Mouse (Mus musculus) stomach, embryonic 14.5 days (tissue): ENCODE data around the gene Prdx1. TPM values are rescaled to one million over a fixed set of nuclear protein-coding genes. Genes with fewer than 3 reads are reported as not detected.
"Not testable (repeated sequence)": the region's sequence is repeated elsewhere in the genome, so short reads cannot be mapped to it uniquely, and the experiment has no call there.

Experiments used
- ATAC-seq: fragments of 200-750 bp; cut with Nextera tagmentation; 2 replicates; pipeline ENCODE4 v1.8.0; 2017; ENCODE audit warnings: low read depth, moderate TSS enrichment; ENCODE audit not compliant: insufficient number of reproducible peaks, insufficient read depth, low FRiP score
- H3K27ac ChIP-seq: fragments of 300-500 bp; sonication (generic); 2 replicates; pipeline ENCODE4 v1.5.1; 2014; ENCODE audit warnings: mild to moderate bottlenecking, low read length, moderate library complexity, mixed read lengths
- H3K27me3 ChIP-seq: fragments of 300-500 bp; sonication (generic); 2 replicates; pipeline ENCODE4 v1.6.1; 2014; ENCODE audit warnings: low read length, control low read depth, mixed read lengths; ENCODE audit not compliant: control insufficient read depth, insufficient read depth
- H3K36me3 ChIP-seq: fragments of 300-500 bp; sonication (generic); 2 replicates; pipeline ENCODE4 v1.6.1; 2014; ENCODE audit warnings: mild to moderate bottlenecking, control low read depth, low read length, moderate library complexity, mixed read lengths; ENCODE audit not compliant: control insufficient read depth, insufficient read depth
- H3K4me1 ChIP-seq: fragments of 300-500 bp; sonication (generic); 2 replicates; pipeline ENCODE4 v1.6.1; 2014; ENCODE audit warnings: low read length, control low read depth, mixed read lengths; ENCODE audit not compliant: control insufficient read depth, insufficient read depth
- H3K4me2 ChIP-seq: fragments of 300-500 bp; sonication (generic); replicated peaks from 2 replicates; pipeline ENCODE4 v1.6.1; 2014; ENCODE audit warnings: low read depth, low read length, control low read depth
- H3K4me3 ChIP-seq: fragments of 300-500 bp; sonication (generic); 2 replicates; pipeline ENCODE4 v1.5.1; 2014; ENCODE audit warnings: low read depth, low read length, control low read depth
- H3K9ac ChIP-seq: fragments of 300-500 bp; sonication (generic); replicated peaks from 2 replicates; pipeline ENCODE4 v1.6.1; 2014; ENCODE audit warnings: low read depth, mild to moderate bottlenecking, control low read depth, low read length, moderate library complexity, mixed read lengths
- H3K9me3 ChIP-seq: fragments of 300-500 bp; sonication (generic); 2 replicates; pipeline ENCODE4 v1.6.1; 2016; ENCODE audit warnings: low read depth, low read length, control low read depth; ENCODE audit not compliant: control insufficient read depth
- WGBS: fragments of 180-500 bp; shearing (Covaris S2); extraction: QIAGEN DNeasy Blood & Tissue Kit; methylation state at CpG from one replicate; pipeline ENCODE4 v1.1.7; 2014; 5-methylcytosine and 5-hydroxymethylcytosine counted together
- polyA plus RNA-seq: library from polyadenylated mRNA; unstranded; fragments of >200 nt; fragmentation: Nextera tagmentation; extraction: Ambion mirVana; gene quantifications from 2 replicates; pipeline ENCODE4 v1.2.1, GENCODE M21; 2014

Prdx1 gene
- polyA plus RNA-seq, 1 experiment from 2014 or later, result 1,341 TPM

GRCm38 (mm10) chr4:116666625-116667024 is 18.7 kb upstream of the Prdx1 start:
- no peaks in the 10 kb centered on the region for H3K9me3 ChIP-seq
- H3K27ac ChIP-seq, result no peak overlapping the region
- H3K27me3 ChIP-seq, result no peaks in the 10 kb centered on the region
- no peaks in the 10 kb centered on the region for H3K36me3 ChIP-seq
- H3K4me3 ChIP-seq, result no peak overlapping the region
- H3K4me1 ChIP-seq, result no peaks in the 10 kb centered on the region
- 53% methylated on average over 4 of the region's 4 CpGs for WGBS
- ATAC-seq, result no peak
- H3K4me2 ChIP-seq, result no peak overlapping the region
- H3K9ac ChIP-seq, result no peak overlapping the region

DNA sequence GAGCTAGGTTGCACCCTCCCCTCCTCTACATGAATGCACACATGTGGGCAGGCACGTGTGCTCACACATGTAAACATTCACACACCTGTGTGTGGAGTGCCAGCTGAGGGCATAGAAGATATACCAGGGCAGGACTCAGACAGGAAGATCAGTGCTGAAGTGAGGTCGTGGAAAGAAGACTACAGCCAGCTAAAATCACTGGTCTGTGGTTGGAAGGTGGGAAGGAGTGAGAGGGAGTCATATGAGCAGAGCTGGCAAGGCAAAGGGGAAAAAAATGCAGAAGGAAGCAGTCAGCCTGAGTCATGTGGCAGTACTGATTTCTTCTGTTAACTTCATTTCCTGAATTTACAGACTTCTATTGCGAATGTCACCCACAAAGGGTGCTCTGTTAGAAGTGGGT is 17.2 kb upstream of the Prdx1 start:
- H3K4me2 ChIP-seq, result no peak overlapping the region
- no peak for ATAC-seq
- H3K4me3 ChIP-seq, result no peak overlapping the region
- no peaks in the 10 kb centered on the region for H3K9me3 ChIP-seq
- no peaks in the 10 kb centered on the region for H3K27me3 ChIP-seq
- WGBS, result 50% methylated on average over 3 of the region's 3 CpGs
- H3K27ac ChIP-seq, result no peak overlapping the region
- H3K4me1 ChIP-seq, result peaks cover 5% of the 10 kb centered on the region; the same call in 1 of the 2 replicates
- no peak overlapping the region for H3K9ac ChIP-seq
- H3K36me3 ChIP-seq, result no peaks in the 10 kb centered on the region

DNA sequence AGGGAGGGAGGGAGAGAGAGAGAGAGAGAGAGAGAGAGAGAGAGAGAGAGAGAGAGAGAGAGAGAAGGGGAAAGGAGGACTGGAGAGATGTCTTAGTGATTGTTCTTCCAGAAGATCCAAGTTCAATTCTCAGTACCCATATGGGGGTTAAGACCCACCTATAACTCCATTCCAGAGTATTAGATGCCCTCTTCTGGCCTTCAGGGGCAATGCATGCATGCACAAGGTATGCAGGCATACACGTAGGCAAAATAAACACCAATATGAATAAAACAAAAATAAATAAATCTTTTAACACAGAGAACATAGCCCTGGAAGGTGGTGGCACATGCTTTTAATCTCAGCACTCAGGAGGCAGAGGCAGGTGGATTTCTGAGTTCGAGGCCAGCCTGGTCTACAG is 16.1 kb upstream of the Prdx1 start:
- no peak overlapping the region for H3K4me2 ChIP-seq
- no peaks in the 10 kb centered on the region for H3K27me3 ChIP-seq
- no peak overlapping the region for H3K4me3 ChIP-seq
- no peak for ATAC-seq
- WGBS, result 57% methylated on average over 2 of the region's 2 CpGs
- no peak overlapping the region for H3K9ac ChIP-seq
- H3K36me3 ChIP-seq, result no peaks in the 10 kb centered on the region
- H3K27ac ChIP-seq, result no peak overlapping the region
- peaks cover 8% of the 10 kb centered on the region; the same call in 1 of the 2 replicates for H3K4me1 ChIP-seq
- H3K9me3 ChIP-seq, result no peaks in the 10 kb centered on the region

DNA sequence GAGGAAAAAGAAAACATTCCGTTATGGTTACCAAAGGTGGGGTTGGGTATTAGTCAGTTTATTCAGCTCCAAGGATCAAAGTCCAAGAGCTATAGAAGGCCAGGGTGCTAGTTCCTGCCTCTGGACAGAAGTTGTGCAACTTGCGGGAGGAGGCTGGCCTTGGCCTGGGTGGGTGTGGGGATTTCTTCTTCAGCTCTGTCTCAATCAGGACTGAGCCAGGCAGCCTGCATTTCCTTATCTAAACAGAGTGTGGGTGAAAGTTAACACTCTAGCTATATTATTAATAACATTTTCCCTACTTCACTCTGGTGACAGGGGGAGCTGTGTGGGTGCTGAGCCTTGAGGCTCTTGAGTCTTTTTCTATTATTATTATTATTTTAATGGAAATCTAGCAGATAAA is 12.6 kb upstream of the Prdx1 start:
- WGBS, result 29% methylated on average over 2 of the region's 2 CpGs
- Histone ChIP-seq H3K4me2 (no peak overlapping the region), H3K36me3 (no peaks in the 10 kb centered on the region), H3K27me3 (no peaks in the 10 kb centered on the region), H3K4me1 (peaks cover 8% of the 10 kb centered on the region; the same call in 1 of the 2 replicates), H3K9me3 (no peaks in the 10 kb centered on the region), H3K27ac (peak overlapping the region; percentile 58; the same call in 1 of the 2 replicates), H3K9ac (no peak overlapping the region), H3K4me3 (no peak overlapping the region)
- peak; percentile 97 for ATAC-seq

DNA sequence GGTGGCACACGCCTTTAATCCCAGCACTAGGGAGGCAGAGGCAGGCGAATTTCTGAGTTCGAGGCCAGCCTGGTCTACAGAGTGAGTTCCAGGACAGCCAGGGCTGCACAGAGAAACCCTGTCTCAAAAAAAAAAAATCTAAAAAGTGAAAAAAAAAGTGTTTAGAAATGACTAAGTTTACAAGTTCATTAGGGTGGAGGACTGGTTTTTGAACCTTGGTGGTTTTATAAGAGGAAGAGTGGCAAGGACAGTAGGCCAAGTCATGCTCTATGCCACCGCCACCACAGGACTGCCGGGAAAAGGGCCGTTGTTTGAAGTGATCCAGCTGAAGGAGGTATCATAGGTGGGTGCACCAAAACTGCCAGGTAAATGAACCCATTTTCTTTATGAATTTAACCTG is 10.6 kb upstream of the Prdx1 start:
- not testable (repeated sequence) for H3K4me3 ChIP-seq, H3K4me2 ChIP-seq, ATAC-seq, H3K36me3 ChIP-seq, H3K27me3 ChIP-seq, H3K4me1 ChIP-seq, H3K9me3 ChIP-seq, H3K9ac ChIP-seq, H3K27ac ChIP-seq
- 89% methylated on average over 6 of the region's 6 CpGs for WGBS

GRCm38 (mm10) chr4:116676027-116676426 is 9.3 kb upstream of the Prdx1 start:
- Histone ChIP-seq H3K4me2 (no peak overlapping the region), H3K4me3 (no peak overlapping the region), H3K36me3 (no peaks in the 10 kb centered on the region), H3K27ac (no peak overlapping the region), H3K4me1 (peaks cover 8% of the 10 kb centered on the region; the same call in 1 of the 2 replicates), H3K9me3 (no peaks in the 10 kb centered on the region), H3K9ac (no peak overlapping the region), H3K27me3 (no peaks in the 10 kb centered on the region)
- ATAC-seq, result no peak
- 88% methylated on average over 3 of the region's 3 CpGs for WGBS

DNA sequence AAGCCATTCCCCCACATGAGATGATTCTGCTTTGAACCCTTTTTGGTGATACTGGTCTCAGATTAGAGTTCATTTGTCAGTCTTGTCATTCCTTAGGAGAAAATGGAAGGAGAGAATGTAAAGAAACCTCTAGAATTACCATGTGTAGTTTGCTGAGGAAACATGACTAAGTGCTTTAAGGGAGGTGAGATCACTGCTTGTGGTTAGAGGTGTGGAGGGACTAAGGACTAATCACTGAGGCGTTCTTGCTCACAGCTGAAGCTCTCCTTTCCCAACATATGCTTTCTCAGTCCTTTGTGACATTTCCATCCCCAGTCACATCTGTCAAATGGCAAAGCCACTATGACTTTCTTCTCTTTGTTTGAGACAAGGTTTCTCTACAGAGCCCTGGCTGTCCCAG is 7.5 kb upstream of the Prdx1 start:
- WGBS, result 91% methylated on average over 1 of the region's 1 CpGs
- Histone ChIP-seq H3K4me3 (no peak overlapping the region), H3K27ac (no peak overlapping the region), H3K4me1 (peaks cover 7% of the 10 kb centered on the region; the same call in 1 of the 2 replicates), H3K36me3 (no peaks in the 10 kb centered on the region), H3K9me3 (no peaks in the 10 kb centered on the region), H3K4me2 (no peak overlapping the region), H3K9ac (no peak overlapping the region), H3K27me3 (no peaks in the 10 kb centered on the region)
- no peak for ATAC-seq

DNA sequence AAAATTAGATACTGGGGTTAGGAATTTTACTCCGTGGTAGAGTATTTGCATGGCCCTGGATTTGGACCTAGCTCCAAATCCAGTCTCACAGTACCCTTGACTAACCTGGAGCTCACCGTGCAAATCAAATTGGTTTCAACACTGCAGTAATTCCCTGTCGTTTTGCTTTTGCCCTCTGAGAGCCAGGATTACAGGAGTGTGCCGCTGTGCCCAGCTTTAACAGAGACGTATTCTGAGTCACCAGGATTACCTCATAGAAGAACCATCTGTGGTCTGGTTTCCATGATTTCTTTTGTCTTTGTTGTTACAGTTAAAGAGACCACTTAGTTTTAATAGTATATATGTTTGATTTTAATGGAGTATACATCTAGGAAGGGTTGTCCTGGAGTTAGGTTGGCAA is 6.2 kb upstream of the Prdx1 start:
- H3K36me3 ChIP-seq, result no peaks in the 10 kb centered on the region
- ATAC-seq, result no peak

DNA sequence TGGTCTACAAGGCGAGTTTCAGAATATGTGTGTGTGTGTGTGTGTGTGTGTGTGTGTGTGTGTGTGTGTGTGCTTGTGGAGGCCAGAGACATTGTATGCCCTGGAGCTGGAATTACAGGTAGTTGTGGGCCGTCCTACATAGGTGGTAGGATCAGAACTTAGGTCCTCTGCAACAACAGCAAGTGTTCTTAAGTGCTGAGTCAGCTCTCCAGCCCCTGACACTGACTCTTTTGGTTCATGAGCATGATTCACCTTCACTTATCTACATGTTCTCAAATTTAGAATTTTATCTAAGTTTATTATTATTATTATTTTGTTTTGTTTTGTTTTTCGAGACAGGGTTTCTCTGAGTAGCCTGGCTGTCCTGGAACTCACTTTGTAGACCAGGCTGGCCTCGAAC is 4.8 kb upstream of the Prdx1 start:
- H3K9ac ChIP-seq, H3K27ac ChIP-seq, H3K9me3 ChIP-seq, H3K4me1 ChIP-seq, H3K4me2 ChIP-seq, H3K36me3 ChIP-seq, ATAC-seq, H3K4me3 ChIP-seq, H3K27me3 ChIP-seq: not testable (repeated sequence)
- WGBS, result 93% methylated on average over 4 of the region's 4 CpGs

More for the DNA sequence above, 6.2 kb upstream of the Prdx1 start:
- Histone ChIP-seq H3K4me3 (no peak overlapping the region), H3K4me2 (no peak overlapping the region), H3K27me3 (no peaks in the 10 kb centered on the region), H3K4me1 (no peaks in the 10 kb centered on the region), H3K9ac (no peak overlapping the region), H3K9me3 (no peaks in the 10 kb centered on the region), H3K27ac (no peak overlapping the region)
- WGBS, result 73% methylated on average over 5 of the region's 5 CpGs
